Mouse (Mus musculus) neutrophil, adult 5-6 weeks (primary cell): ENCODE results near the gene Gm21680. TPM values are rescaled to one million over a fixed set of nuclear protein-coding genes. Genes with fewer than 3 reads are reported as not detected.
"Not testable (repeated sequence)": the region's sequence is repeated elsewhere in the genome, so short reads cannot be mapped to it uniquely, and the experiment has no call there.

ENCODE experiments used
- ATAC-seq: fragments of 151-379, 151-347 bp; 2 replicates; pipeline ENCODE4 v1.8.0; 2017; ENCODE audit warnings: mild to moderate bottlenecking, moderate TSS enrichment; ENCODE audit not compliant: insufficient number of reproducible peaks, poor library complexity, low FRiP score, severe bottlenecking; ENCODE audit errors: extremely low read depth
- total RNA-seq: library from RNA; stranded (forward); fragments of 200-1000 nt; gene quantifications from 2 replicates; pipeline ENCODE4 v1.2.3, GENCODE M21; 2017

Gm21680 gene
- total RNA-seq = not detected in 2 replicates

DNA sequence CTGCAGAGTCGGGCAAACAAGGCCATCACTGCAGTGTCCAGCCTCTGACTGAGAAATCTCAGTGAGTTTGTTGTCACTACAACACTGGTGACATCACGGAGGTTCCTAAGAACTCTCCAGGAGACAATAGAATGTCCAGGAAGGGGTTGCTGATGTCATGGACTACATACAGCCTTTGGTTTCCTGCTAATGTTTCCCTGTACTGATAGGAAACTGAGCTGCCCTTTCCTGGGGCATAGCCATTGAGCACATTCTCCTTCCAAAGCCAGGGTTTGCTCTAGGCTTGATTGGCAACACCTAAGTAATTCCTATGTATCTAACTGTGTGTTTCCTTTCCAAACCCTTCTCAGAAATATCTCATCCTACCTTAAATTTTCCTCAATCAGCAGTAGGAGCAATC lies at the start of gene Gm21680:
Gene Gm21680, minus strand, starts transcription at position 101 of the 400 bp plus-strand sequence.
- ATAC-seq = not testable (repeated sequence)

GRCm38 (mm10) chr5:26007697-26008096 lies 35.2 kb upstream of the Gm21680 start:
- ATAC-seq = peak; percentile 33; the same call in 1 of the 2 replicates

DNA sequence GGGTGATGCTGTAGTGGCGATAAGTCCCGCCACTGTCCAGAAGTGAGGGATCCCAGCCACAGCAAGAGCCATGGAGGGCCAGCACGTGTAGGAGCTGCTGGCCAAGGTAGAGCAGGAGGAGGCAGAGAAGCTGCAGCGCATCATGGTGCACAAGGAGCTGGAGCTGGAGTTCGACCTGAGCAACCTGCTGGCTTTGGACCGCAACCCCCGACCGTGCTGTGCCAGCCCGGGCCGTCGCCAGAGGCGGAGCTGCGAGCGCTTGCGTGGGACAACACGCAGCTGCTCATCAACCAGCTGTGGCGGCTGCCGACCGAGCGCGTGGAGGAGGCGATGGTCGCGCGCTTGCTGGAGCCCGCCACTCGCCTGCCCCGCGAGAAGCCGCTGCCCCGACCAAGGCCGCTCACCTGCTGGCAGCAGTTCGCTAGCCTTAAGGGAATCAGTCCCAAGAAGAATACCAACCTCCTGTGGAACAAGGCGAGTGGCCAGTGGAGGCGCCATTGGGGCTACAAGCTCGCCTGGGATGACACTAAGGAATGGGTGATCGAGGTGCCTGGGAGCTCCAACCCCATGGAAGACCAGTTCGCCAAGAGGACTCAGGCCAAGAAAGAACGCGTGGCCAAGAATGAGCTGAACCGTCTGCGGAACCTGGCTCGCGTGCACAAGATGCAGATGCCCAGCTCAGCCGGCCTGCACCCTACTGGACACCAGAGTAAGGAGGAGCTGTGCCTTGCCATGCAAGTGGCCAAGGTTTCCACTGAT lies 34.7 kb upstream of the Gm21680 start:
- peak; percentile 53 for ATAC-seq

- ATAC-seq = not testable (repeated sequence)
Observed at GRCm38 (mm10) chr5:26004698-26005097, 32.2 kb upstream of the Gm21680 start, which contains the start of gene Gm1979. TSS of gene Gm1979 (minus strand) at chr5:26004798.

DNA sequence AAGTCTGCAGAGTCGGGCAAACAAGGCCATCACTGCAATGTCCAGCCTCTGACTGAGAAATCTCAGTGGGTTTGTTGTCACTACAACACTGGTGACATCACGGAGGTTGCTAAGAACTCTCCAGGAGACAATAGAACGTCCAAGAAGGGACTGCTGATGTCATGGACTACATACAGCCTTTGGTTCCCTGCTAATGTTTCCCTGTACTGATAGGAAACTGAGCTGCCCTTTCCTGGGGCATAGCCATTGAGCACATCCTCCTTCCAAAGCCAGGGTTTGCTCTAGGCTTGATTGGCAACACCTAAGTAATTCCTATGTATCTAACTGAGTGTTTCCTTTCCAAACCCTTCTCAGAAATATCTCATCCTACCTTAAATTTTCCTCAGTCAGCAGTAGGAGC lies 16.1 kb upstream of the Gm21680 start, which contains the start of gene Gm21698:
Gene Gm21698, minus strand, starts transcription at position 101 of the 400 bp plus-strand sequence.
- ATAC-seq = not testable (repeated sequence)

GRCm38 (mm10) chr5:25957050-25957449 lies 15.4 kb downstream of the Gm21680 start:
- ATAC-seq = peak; percentile 6; the same call in 1 of the 2 replicates

GRCm38 (mm10) chr5:25956611-25957010 lies 15.9 kb downstream of the Gm21680 start:
- ATAC-seq = 0 out of 2 replicates have a peak, but pooled peaks have one; percentile 16

GRCm38 (mm10) chr5:25954317-25954716 lies 18.1 kb downstream of the Gm21680 start, which contains the start of gene Gm21671:
TSS of gene Gm21671 (minus strand) at chr5:25954417.
- not testable (repeated sequence) for ATAC-seq

- not testable (repeated sequence) for ATAC-seq
Observed at GRCm38 (mm10) chr5:25945391-25945790, 27.1 kb downstream of the Gm21680 start.

GRCm38 (mm10) chr5:25942281-25942680 lies 30.2 kb downstream of the Gm21680 start, which contains the start of gene Gm21663:
TSS of gene Gm21663 (minus strand) at chr5:25942381.
- not testable (repeated sequence) for ATAC-seq

Other genes with a start within 250 kb of the Gm21680 start
- 1.7 and 2.4 TPM in 2 replicates for gene Actr3b, start 212.7 kb downstream of the Gm21680 start, total RNA-seq
- gene Gm21663, start 30.3 kb downstream of the Gm21680 start, total RNA-seq = 0.23 TPM in 1 of 2 replicates, not detected in the other
- 0.23 TPM in 1 of 2 replicates, not detected in the other for gene Gm21671, start 18.2 kb downstream of the Gm21680 start, total RNA-seq
- gene Gm21698, start 16.0 kb upstream of the Gm21680 start, total RNA-seq = not detected in 2 replicates
- gene Gm1979, start 32.1 kb upstream of the Gm21680 start, total RNA-seq = not detected in 2 replicates
- not detected in 2 replicates for gene Gm5862, start 50.3 kb upstream of the Gm21680 start, total RNA-seq
- not detected in 2 replicates for gene Speer4a, start 66.9 kb upstream of the Gm21680 start, total RNA-seq
- not detected in 2 replicates for gene Gm7347, start 85.9 kb upstream of the Gm21680 start, total RNA-seq
- gene Gm10471, start 116.6 kb upstream of the Gm21680 start, total RNA-seq = not detected in 2 replicates
- gene 5031410I06Rik, start 132.7 kb upstream of the Gm21680 start, total RNA-seq = not detected in 2 replicates
- gene Gm10220, start 148.8 kb upstream of the Gm21680 start, total RNA-seq = not detected in 2 replicates